Mouse (Mus musculus): ENCODE results near the gene Chrng.

Chrng gene

GRCm38 (mm10) chr1:87255173-87255572, 50.7 kb downstream of the Chrng start:
- DNase-seq (ENCODE audit: low spot score) = no peak

- DNase-seq (ENCODE audit: low spot score) = no peak
Observed at GRCm38 (mm10) chr1:87257691-87258090, 53.2 kb downstream of the Chrng start.

DNA sequence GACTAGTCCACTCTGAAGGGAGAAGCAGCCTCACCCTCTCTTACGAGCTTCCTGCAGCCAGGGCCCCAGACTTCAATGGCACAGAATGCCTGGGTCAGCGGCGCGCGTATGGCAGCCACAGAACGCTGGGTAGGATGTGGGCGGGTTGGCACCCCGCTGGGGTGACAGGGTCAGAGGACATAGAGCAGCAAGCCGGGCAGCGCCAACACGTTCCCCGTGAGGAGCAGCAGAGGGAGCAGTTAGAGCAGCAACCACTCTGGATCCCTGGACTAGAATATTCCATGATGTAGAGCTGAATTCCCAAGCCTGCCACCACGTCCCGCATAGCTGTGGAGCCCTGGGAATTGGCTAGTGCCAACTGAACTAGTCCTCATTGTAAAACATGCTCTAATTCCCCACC, 54.0 kb downstream of the Chrng start:
- no peak for DNase-seq (ENCODE audit: low spot score)

DNA sequence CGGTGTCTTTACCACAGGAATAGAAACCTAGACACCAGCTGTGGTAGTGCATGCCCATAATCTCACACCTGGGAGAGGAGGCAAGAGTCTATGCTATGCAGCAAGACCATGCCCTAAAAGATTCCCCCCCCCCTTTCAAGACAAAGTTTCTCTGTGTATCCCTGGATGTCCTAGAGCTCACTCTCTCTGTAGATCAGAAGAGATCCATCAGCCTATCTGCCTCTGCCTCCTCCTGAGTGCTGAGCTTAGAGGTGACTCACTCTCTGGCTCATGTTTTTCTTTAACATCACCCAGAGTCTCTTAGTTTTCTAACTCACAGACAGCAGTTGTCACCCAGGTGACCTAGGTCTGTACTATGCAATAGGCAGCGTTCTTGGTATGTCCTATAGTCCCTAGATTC, 54.9 kb downstream of the Chrng start:
- no peak for DNase-seq (ENCODE audit: low spot score)

Measured in urinary bladder, postnatal 10 days (tissue).